Mouse (Mus musculus): Measurements from ENCODE around the gene Ldb1. TPM values are rescaled to one million over a fixed set of nuclear protein-coding genes. Genes with fewer than 3 reads are reported as not detected.

The Ldb1 gene
- 126 and 134 TPM in 2 replicates for polyA plus RNA-seq (2016; fragmentation: Nextera tagmentation; extraction: Ambion mirVana)

- WGBS = 1% methylated on average over 72 of the region's 84 CpGs
- H3K4me1 ChIP-seq = peaks cover 55% of the 10 kb centered on the region
- 0 out of 2 replicates have a peak, but pooled peaks cover 5% of the 10 kb centered on the region for H3K27me3 ChIP-seq
- peak within 1 kb of the TSS; percentile 91 for H3K4me3 ChIP-seq
- H3K36me3 ChIP-seq = no peaks in the 10 kb centered on the region
- peak within 1 kb of the TSS; percentile 92 for H3K4me2 ChIP-seq (replicated peaks)
- ATAC-seq (ENCODE audit: low FRiP score, low read depth) = peak; percentile 68
- H3K27ac ChIP-seq (replicated peaks) = peak within 1 kb of the TSS; percentile 98
- peak within 1 kb of the TSS; percentile 98 for H3K9ac ChIP-seq (replicated peaks)
- H3K9me3 ChIP-seq = no peaks in the 10 kb centered on the region
These were observed at the start of gene Ldb1 for GRCm38 (mm10) chr19:46044993-46045695. Gene Ldb1 (minus strand): TSS chr19:46045214.

DNA sequence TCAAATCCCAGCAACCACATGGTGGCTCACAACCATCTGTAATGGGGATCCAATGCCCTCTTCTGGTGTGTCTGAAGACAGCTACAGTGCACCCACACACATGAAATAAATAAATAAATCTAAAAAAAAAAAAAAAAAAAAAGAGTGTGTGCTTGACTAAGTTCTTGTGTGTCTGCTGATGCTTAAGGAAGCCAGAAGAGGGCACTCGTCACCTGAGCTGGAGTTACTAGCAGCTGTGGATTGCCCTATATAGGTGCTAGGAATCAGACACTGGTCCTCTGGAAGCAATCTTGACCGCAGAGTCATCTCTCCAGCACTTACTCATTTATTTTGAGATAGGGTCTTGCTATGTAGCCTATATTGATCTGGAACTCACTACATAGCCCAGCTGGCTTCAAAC lies 49.1 kb upstream of the Ldb1 start:
- ATAC-seq (ENCODE audit: low FRiP score, low read depth) = no peak
- WGBS = 93% methylated on average over 2 of the region's 2 CpGs
- Histone ChIP-seq H3K4me3 (no peak overlapping the region), H3K36me3 (no peaks in the 10 kb centered on the region), H3K27me3 (no peaks in the 10 kb centered on the region), H3K9me3 (no peaks in the 10 kb centered on the region), H3K9ac (replicated peaks) (no peak overlapping the region), H3K27ac (replicated peaks) (no peak overlapping the region), H3K4me1 (no peaks in the 10 kb centered on the region), H3K4me2 (replicated peaks) (no peak overlapping the region)

- no peaks in the 10 kb centered on the region for H3K9me3 ChIP-seq
- no peaks in the 10 kb centered on the region for H3K36me3 ChIP-seq
- H3K27ac ChIP-seq (replicated peaks) = no peak overlapping the region
- H3K4me1 ChIP-seq = no peaks in the 10 kb centered on the region
- no peaks in the 10 kb centered on the region for H3K27me3 ChIP-seq
- no peak overlapping the region for H3K4me3 ChIP-seq
- H3K9ac ChIP-seq (replicated peaks) = no peak overlapping the region
- no peak overlapping the region for H3K4me2 ChIP-seq (replicated peaks)
- 95% methylated on average over 4 of the region's 4 CpGs for WGBS
- no peak for ATAC-seq (ENCODE audit: low FRiP score, low read depth)
These were observed 46.6 kb upstream of the Ldb1 start for GRCm38 (mm10) chr19:46091641-46092040.

- Histone ChIP-seq H3K4me3 (no peak overlapping the region), H3K4me2 (replicated peaks) (no peak overlapping the region), H3K9ac (replicated peaks) (no peak overlapping the region), H3K27ac (replicated peaks) (no peak overlapping the region), H3K27me3 (no peaks in the 10 kb centered on the region), H3K36me3 (peaks cover 29% of the 10 kb centered on the region), H3K9me3 (no peaks in the 10 kb centered on the region), H3K4me1 (no peaks in the 10 kb centered on the region)
- 87% methylated on average over 7 of the region's 7 CpGs for WGBS
- no peak for ATAC-seq (ENCODE audit: low FRiP score, low read depth)
These were observed 42.9 kb upstream of the Ldb1 start for GRCm38 (mm10) chr19:46087871-46088270.

GRCm38 (mm10) chr19:46086337-46086736 lies 41.3 kb upstream of the Ldb1 start:
- 63% methylated on average over 3 of the region's 3 CpGs for WGBS
- Histone ChIP-seq H3K9ac (replicated peaks) (no peak overlapping the region), H3K4me1 (no peaks in the 10 kb centered on the region), H3K4me3 (no peak overlapping the region), H3K27me3 (no peaks in the 10 kb centered on the region), H3K4me2 (replicated peaks) (no peak overlapping the region), H3K27ac (replicated peaks) (no peak overlapping the region), H3K36me3 (peaks cover 44% of the 10 kb centered on the region), H3K9me3 (no peaks in the 10 kb centered on the region)
- no peak for ATAC-seq (ENCODE audit: low FRiP score, low read depth)

DNA sequence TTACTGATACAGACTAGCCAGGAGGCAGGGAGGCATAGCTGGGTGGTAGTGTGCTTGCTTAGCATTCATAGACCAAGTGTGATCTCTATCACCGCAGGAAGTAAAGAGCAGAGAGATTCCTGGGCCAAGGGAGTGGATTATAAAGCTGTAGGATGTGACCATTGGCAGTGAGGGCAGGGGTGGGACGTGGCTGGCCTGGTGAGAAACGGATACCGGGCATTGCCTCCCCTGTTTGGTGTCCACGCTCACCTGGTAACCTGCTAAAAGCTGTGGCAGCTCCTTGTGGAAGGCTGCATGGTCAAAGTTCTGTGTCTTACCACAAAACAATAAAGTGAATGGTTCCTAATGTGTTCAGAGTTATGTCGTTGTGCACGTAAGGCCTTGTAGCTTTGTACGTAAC lies 40.2 kb upstream of the Ldb1 start:
- H3K36me3 ChIP-seq = peaks cover 56% of the 10 kb centered on the region
- 95% methylated on average over 8 of the region's 8 CpGs for WGBS

DNA sequence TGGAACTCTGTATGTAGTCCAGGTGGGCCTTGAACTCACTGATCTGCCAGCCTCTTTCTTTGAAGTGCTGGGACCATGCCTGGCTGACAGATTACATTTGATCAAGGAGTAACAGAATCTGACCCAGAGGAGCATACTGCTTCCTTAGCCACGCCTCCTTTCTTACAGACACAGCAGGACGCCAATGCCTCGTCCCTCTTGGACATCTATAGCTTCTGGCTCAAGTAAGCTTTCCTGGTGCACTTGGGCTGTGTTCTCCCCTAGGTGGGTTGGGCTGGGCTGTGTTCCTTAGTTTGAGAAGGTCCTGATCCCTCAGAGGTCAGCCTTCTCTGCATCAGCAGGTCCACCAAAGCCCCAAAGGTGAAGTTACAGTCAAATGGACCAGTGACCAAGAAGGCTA lies 33.5 kb upstream of the Ldb1 start:
- 71% methylated on average over 3 of the region's 3 CpGs for WGBS
- peaks cover 66% of the 10 kb centered on the region for H3K36me3 ChIP-seq

More for the DNA sequence above, 40.2 kb upstream of the Ldb1 start:
- no peak overlapping the region for H3K4me3 ChIP-seq
- no peak for ATAC-seq (ENCODE audit: low FRiP score, low read depth)
- no peaks in the 10 kb centered on the region for H3K27me3 ChIP-seq
- H3K4me1 ChIP-seq = no peaks in the 10 kb centered on the region
- no peak overlapping the region for H3K27ac ChIP-seq (replicated peaks)
- H3K9ac ChIP-seq (replicated peaks) = no peak overlapping the region
- H3K9me3 ChIP-seq = no peaks in the 10 kb centered on the region
- H3K4me2 ChIP-seq (replicated peaks) = no peak overlapping the region

DNA sequence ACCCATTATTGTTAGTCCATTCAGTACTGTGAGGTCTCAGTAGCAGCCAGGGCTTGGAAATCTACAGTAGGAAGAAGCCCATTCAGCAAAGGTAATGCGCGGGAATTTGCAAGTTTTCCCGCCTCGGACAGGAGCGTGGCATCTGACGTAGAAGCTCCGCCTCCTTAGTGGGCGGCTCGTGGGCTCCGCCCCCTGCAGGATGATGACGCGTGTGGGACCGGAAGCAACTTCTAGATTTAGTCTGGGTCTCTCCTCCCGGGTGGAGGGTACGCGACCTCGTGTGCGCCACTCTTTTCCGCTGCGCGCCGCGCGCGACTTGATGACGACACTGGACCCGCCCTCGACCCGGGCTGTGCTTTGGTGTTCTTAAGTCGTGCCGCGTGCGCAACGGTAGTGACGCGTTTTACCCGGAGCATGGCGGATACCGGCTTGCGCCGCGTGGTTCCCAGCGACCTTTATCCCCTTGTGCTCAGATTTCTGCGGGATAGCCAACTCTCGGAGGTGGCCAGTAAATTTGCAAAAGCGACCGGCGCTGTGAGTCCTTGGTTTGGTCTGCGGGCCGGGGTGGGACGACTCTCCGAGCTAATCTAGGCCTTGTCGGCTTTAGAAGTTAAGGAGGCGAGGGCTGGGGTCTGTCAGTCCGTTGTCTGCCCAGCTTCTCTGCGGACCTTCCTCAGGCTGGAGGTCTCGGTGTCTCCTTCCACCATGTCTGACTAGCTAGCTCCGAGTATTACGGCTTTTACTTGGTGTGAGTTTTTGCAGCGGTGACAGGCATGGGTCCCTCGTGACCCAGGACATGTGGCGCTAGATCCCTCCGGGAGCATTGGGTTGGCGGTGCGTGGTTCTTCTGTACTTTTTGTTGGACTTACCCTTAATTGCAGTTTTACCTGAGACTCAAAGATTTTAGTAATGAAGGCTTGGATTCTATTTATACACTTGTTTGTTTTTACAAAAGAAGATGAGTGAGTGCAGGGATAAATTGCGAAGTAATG lies 30.9 kb upstream of the Ldb1 start, which contains the start of gene Nolc1:
TSS of gene Nolc1 (plus strand) at position 248 of the 992 bp plus-strand sequence.
- Histone ChIP-seq H3K4me2 (replicated peaks) (peak within 1 kb of the TSS; percentile 89), H3K9me3 (no peaks in the 10 kb centered on the region), H3K36me3 (peaks cover 63% of the 10 kb centered on the region), H3K4me3 (peak within 1 kb of the TSS; percentile 92), H3K27me3 (no peaks in the 10 kb centered on the region), H3K27ac (replicated peaks) (peak within 1 kb of the TSS; percentile 42; the same call in 1 of the 2 replicates), H3K9ac (replicated peaks) (peak within 1 kb of the TSS; percentile 69), H3K4me1 (peaks cover 15% of the 10 kb centered on the region)
- under 1% methylated on average over 66 of the region's 66 CpGs for WGBS
- peak; percentile 94 for ATAC-seq (ENCODE audit: low FRiP score, low read depth)

More for the DNA sequence above, 33.5 kb upstream of the Ldb1 start:
- H3K4me2 ChIP-seq (replicated peaks) = no peak overlapping the region
- peaks cover 15% of the 10 kb centered on the region for H3K4me1 ChIP-seq
- H3K27me3 ChIP-seq = no peaks in the 10 kb centered on the region
- no peaks in the 10 kb centered on the region for H3K9me3 ChIP-seq
- H3K9ac ChIP-seq (replicated peaks) = no peak overlapping the region
- no peak for ATAC-seq (ENCODE audit: low FRiP score, low read depth)
- no peak overlapping the region for H3K27ac ChIP-seq (replicated peaks)
- H3K4me3 ChIP-seq = no peak overlapping the region

DNA sequence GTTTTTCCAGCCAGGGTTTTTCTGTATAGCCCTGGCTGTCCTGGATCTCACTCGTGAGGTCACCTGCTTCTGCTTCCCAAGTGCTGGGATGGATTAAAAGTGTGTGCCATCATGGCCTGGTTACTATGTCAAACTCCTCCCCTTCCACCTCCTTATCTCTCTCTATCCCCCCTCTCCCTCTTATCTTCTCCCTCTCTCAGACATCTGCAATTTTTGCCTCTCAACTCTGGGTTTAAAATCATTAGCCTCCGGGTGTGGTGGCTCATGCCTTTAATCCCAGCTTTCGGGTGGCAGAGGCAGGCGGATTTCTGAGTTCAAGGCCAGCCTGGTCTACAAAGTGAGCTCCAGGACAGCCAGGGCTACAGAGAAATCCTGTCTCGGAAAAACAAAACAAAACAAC lies 29.3 kb upstream of the Ldb1 start:
- no peaks in the 10 kb centered on the region for H3K27me3 ChIP-seq
- H3K9me3 ChIP-seq = no peaks in the 10 kb centered on the region
- peaks cover 15% of the 10 kb centered on the region for H3K4me1 ChIP-seq
- ATAC-seq (ENCODE audit: low FRiP score, low read depth) = no peak
- H3K27ac ChIP-seq (replicated peaks) = no peak overlapping the region
- H3K4me3 ChIP-seq = no peak overlapping the region
- H3K36me3 ChIP-seq = peaks cover 59% of the 10 kb centered on the region
- WGBS = 92% methylated on average over 5 of the region's 5 CpGs
- H3K4me2 ChIP-seq (replicated peaks) = no peak overlapping the region
- no peak overlapping the region for H3K9ac ChIP-seq (replicated peaks)

DNA sequence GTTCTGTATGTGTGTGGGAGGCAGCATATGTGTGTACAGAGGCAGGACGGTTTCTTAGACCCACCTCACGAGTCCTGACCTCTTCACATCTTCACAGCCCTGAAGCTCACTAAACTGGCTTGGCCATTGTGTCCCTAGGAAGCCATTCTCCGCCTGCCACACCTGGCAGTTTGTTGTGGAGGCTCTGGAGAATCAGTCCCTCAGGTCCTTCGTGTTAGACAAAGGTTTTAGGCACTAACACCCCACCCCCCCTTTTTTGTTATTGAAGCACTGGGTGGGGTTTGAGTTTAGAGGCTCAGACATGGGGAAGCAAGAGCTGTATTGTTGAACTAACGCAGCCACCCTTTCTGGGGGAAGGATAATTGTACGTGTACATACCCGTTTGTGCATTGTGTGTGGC lies 28.3 kb upstream of the Ldb1 start:
- ATAC-seq (ENCODE audit: low FRiP score, low read depth) = no peak
- peaks cover 57% of the 10 kb centered on the region for H3K36me3 ChIP-seq
- H3K9me3 ChIP-seq = no peaks in the 10 kb centered on the region
- H3K4me1 ChIP-seq = peaks cover 15% of the 10 kb centered on the region
- H3K4me2 ChIP-seq (replicated peaks) = no peak overlapping the region
- H3K4me3 ChIP-seq = no peak overlapping the region
- H3K9ac ChIP-seq (replicated peaks) = no peak overlapping the region
- WGBS = 89% methylated on average over 7 of the region's 7 CpGs
- no peaks in the 10 kb centered on the region for H3K27me3 ChIP-seq
- H3K27ac ChIP-seq (replicated peaks) = no peak overlapping the region

DNA sequence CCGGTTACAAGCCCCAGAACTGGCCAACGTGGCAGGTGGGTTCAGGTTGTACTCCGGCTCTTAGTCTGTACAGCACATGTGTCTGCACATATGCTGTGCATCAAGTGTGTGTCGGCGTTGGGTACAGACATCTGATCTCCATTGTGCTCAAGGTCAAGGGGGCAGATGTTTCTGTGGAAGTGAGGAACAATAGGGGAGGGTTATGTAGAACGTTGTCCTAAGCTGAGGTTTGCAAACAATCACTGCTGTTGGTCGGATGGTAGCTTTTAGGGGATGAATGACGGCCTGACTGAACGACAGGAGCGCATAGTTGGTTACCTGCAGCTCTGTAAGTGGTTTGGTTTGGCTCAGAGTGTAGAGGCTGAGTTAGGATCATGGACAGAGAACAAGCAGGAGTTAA lies 23.0 kb upstream of the Ldb1 start:
- no peak overlapping the region for H3K27ac ChIP-seq (replicated peaks)
- WGBS = 85% methylated on average over 10 of the region's 10 CpGs
- H3K4me1 ChIP-seq = no peaks in the 10 kb centered on the region
- H3K4me2 ChIP-seq (replicated peaks) = no peak overlapping the region
- H3K9ac ChIP-seq (replicated peaks) = no peak overlapping the region
- no peak for ATAC-seq (ENCODE audit: low FRiP score, low read depth)
- no peak overlapping the region for H3K4me3 ChIP-seq
- H3K27me3 ChIP-seq = no peaks in the 10 kb centered on the region
- no peaks in the 10 kb centered on the region for H3K9me3 ChIP-seq
- H3K36me3 ChIP-seq = peaks cover 90% of the 10 kb centered on the region

GRCm38 (mm10) chr19:46060845-46061244 lies 15.8 kb upstream of the Ldb1 start:
- peaks cover 45% of the 10 kb centered on the region for H3K36me3 ChIP-seq
- H3K4me3 ChIP-seq = no peak overlapping the region
- no peak overlapping the region for H3K9ac ChIP-seq (replicated peaks)
- no peaks in the 10 kb centered on the region for H3K9me3 ChIP-seq
- no peak for ATAC-seq (ENCODE audit: low FRiP score, low read depth)
- 84% methylated on average over 6 of the region's 6 CpGs for WGBS
- peaks cover 13% of the 10 kb centered on the region for H3K4me1 ChIP-seq
- H3K4me2 ChIP-seq (replicated peaks) = no peak overlapping the region
- H3K27ac ChIP-seq (replicated peaks) = no peak overlapping the region
- H3K27me3 ChIP-seq = no peaks in the 10 kb centered on the region

Data from midbrain, embryonic 12.5 days (tissue).